Mouse (Mus musculus): ENCODE measurements around the gene Tagln2. TPM values are rescaled to one million over a fixed set of nuclear protein-coding genes. Genes with fewer than 3 reads are reported as not detected.

Gene Tagln2
- polyA plus RNA-seq, 1 experiment from 2014 or later = 53.4 TPM

GRCm38 (mm10) chr1:172508172-172508571 is 8.3 kb downstream of the Tagln2 start:
- WGBS = 52% methylated on average over 2 of the region's 2 CpGs
- no peak for ATAC-seq
- Histone ChIP-seq H3K27ac (ENCODE audit: low read length) (no peak overlapping the region), H3K9me3 (ENCODE audit: control insufficient read depth, low read length) (no peaks in the 10 kb centered on the region), H3K27me3 (replicated peaks; ENCODE audit: control insufficient read depth, insufficient read depth, low read length) (no peaks in the 10 kb centered on the region), H3K36me3 (ENCODE audit: control insufficient read depth, insufficient read depth) (no peaks in the 10 kb centered on the region), H3K4me3 (replicated peaks; ENCODE audit: low read length) (no peak overlapping the region), H3K4me2 (ENCODE audit: low read length) (no peak overlapping the region), H3K9ac (replicated peaks; ENCODE audit: low read depth, low read length) (no peak overlapping the region), H3K4me1 (replicated peaks; ENCODE audit: control insufficient read depth, insufficient read depth, low read length) (peaks cover 6% of the 10 kb centered on the region)

- Histone ChIP-seq H3K4me3 (replicated peaks; ENCODE audit: low read length) (no peak overlapping the region), H3K4me2 (ENCODE audit: low read length) (no peak overlapping the region), H3K4me1 (replicated peaks; ENCODE audit: control insufficient read depth, insufficient read depth, low read length) (no peaks in the 10 kb centered on the region), H3K9ac (replicated peaks; ENCODE audit: low read depth, low read length) (no peak overlapping the region), H3K36me3 (ENCODE audit: control insufficient read depth, insufficient read depth) (no peaks in the 10 kb centered on the region), H3K9me3 (ENCODE audit: control insufficient read depth, low read length) (no peaks in the 10 kb centered on the region), H3K27ac (ENCODE audit: low read length) (no peak overlapping the region), H3K27me3 (replicated peaks; ENCODE audit: control insufficient read depth, insufficient read depth, low read length) (no peaks in the 10 kb centered on the region)
- WGBS = 79% methylated on average over 5 of the region's 5 CpGs
- ATAC-seq = no peak
Observed at GRCm38 (mm10) chr1:172509235-172509634, 9.4 kb downstream of the Tagln2 start.

DNA sequence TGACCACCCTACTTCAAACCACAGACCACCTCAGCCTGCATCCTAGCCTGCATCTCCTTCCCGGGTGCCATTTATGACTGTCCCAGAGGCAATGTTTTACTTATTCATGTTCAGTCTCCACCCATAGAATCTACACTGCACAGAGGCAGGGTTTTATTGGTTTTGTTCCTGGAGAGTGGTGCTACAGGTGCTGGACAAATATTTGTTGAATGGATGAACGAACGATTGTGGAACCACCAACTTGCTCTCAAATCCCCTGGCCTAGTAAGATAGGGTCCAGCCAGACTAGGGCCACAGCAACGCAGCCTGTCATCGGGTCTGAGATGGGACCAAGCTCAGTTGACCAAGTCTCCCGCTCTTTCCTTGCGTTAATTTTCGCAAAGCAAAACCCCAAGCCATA is 10.1 kb downstream of the Tagln2 start:
- WGBS = 52% methylated on average over 8 of the region's 8 CpGs
- H3K9ac ChIP-seq (replicated peaks; ENCODE audit: low read depth, low read length) = no peak overlapping the region
- no peaks in the 10 kb centered on the region for H3K27me3 ChIP-seq (replicated peaks; ENCODE audit: control insufficient read depth, insufficient read depth, low read length)
- ATAC-seq = no peak
- H3K9me3 ChIP-seq (ENCODE audit: control insufficient read depth, low read length) = no peaks in the 10 kb centered on the region
- H3K4me2 ChIP-seq (ENCODE audit: low read length) = no peak overlapping the region
- no peaks in the 10 kb centered on the region for H3K4me1 ChIP-seq (replicated peaks; ENCODE audit: control insufficient read depth, insufficient read depth, low read length)
- H3K36me3 ChIP-seq (ENCODE audit: control insufficient read depth, insufficient read depth) = no peaks in the 10 kb centered on the region
- H3K27ac ChIP-seq (ENCODE audit: low read length) = no peak overlapping the region
- no peak overlapping the region for H3K4me3 ChIP-seq (replicated peaks; ENCODE audit: low read length)

DNA sequence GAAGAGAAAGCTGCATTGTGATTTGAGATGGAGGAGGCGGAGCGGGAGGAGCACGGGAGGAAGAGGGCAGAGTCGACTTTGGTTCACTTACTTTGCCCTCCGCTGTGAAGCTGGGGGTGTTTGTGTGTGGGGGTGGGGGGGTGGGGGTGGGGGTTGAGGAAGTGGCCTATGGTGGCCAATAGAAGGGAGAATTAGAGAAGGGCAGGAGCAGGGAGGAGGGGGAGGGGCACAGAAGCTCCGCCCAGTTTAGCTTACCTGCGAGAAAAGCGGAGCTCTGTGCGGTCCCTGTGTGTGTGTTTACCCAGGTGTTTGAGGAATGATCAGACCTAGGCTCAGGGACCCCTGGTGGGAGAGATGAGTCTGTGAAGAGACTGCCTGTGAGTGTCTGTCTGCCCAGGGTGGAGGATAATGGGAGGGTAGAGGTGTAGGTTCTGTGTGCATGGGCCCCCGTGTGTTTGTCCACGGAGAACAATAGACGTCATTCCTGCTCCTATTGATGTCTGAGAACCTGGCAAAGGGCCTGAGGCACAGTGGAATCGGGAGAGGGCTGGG is 10.7 kb downstream of the Tagln2 start:
- Histone ChIP-seq H3K36me3 (ENCODE audit: control insufficient read depth, insufficient read depth) (no peaks in the 10 kb centered on the region), H3K27ac (ENCODE audit: low read length) (no peak overlapping the region), H3K27me3 (replicated peaks; ENCODE audit: control insufficient read depth, insufficient read depth, low read length) (no peaks in the 10 kb centered on the region), H3K4me1 (replicated peaks; ENCODE audit: control insufficient read depth, insufficient read depth, low read length) (no peaks in the 10 kb centered on the region), H3K9ac (replicated peaks; ENCODE audit: low read depth, low read length) (no peak overlapping the region), H3K9me3 (ENCODE audit: control insufficient read depth, low read length) (no peaks in the 10 kb centered on the region), H3K4me3 (replicated peaks; ENCODE audit: low read length) (no peak overlapping the region), H3K4me2 (ENCODE audit: low read length) (no peak overlapping the region)
- 24% methylated on average over 13 of the region's 13 CpGs for WGBS
- no peak for ATAC-seq

DNA sequence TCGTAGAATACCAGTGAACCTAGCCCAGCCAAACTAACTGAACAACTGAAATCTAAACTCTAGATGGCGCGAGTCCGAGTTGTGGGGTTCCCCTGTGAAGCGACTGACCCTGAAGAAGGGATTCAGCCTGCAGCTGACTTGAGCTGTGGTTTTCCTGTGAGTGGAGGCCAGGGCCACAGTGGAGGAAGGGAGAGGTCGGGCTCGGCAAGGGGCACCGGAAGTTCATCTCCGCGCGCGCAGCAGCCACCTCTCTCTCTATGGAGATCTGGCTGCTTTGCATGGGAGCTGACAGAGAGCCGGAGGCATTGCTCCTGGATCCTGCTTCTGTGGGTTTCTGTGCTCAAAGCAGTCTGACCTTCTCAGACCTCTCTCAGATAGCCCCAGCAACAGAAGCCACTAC is 13.1 kb downstream of the Tagln2 start:
- Histone ChIP-seq H3K4me1 (replicated peaks; ENCODE audit: control insufficient read depth, insufficient read depth, low read length) (no peaks in the 10 kb centered on the region), H3K9ac (replicated peaks; ENCODE audit: low read depth, low read length) (no peak overlapping the region), H3K27ac (ENCODE audit: low read length) (no peak overlapping the region), H3K36me3 (ENCODE audit: control insufficient read depth, insufficient read depth) (no peaks in the 10 kb centered on the region), H3K4me3 (replicated peaks; ENCODE audit: low read length) (no peak overlapping the region), H3K27me3 (replicated peaks; ENCODE audit: control insufficient read depth, insufficient read depth, low read length) (no peaks in the 10 kb centered on the region), H3K4me2 (ENCODE audit: low read length) (no peak overlapping the region), H3K9me3 (ENCODE audit: control insufficient read depth, low read length) (peaks cover 2% of the 10 kb centered on the region; the same call in 1 of the 2 replicates)
- ATAC-seq = no peak
- 38% methylated on average over 13 of the region's 13 CpGs for WGBS

- Histone ChIP-seq H3K9me3 (ENCODE audit: control insufficient read depth, low read length) (peaks cover 2% of the 10 kb centered on the region; the same call in 1 of the 2 replicates), H3K27me3 (replicated peaks; ENCODE audit: control insufficient read depth, insufficient read depth, low read length) (no peaks in the 10 kb centered on the region), H3K36me3 (ENCODE audit: control insufficient read depth, insufficient read depth) (no peaks in the 10 kb centered on the region), H3K9ac (replicated peaks; ENCODE audit: low read depth, low read length) (no peak overlapping the region), H3K4me3 (replicated peaks; ENCODE audit: low read length) (no peak overlapping the region), H3K4me2 (ENCODE audit: low read length) (no peak overlapping the region), H3K4me1 (replicated peaks; ENCODE audit: control insufficient read depth, insufficient read depth, low read length) (no peaks in the 10 kb centered on the region), H3K27ac (ENCODE audit: low read length) (no peak overlapping the region)
- ATAC-seq = peak; percentile 18; the same call in 1 of the 2 replicates
- 83% methylated on average over 17 of the region's 17 CpGs for WGBS
Observed at GRCm38 (mm10) chr1:172513525-172514212, 13.8 kb downstream of the Tagln2 start.

DNA sequence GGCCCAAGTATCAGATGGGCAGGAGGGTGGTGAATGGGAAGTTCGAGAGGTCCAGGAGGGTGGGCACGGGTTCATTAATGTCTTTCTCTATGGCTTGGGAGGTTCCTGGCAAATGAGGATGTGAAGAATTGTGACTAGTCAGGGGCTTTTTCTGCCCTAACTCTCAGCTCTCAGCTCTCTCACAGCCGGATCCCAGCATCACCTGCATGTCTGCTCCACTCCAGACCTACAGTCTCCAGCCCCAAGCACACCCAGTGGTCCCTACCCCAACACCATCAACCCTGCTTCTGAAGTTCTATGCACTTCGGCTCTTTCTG is 14.3 kb downstream of the Tagln2 start:
- H3K4me3 ChIP-seq (replicated peaks; ENCODE audit: low read length) = no peak overlapping the region
- whole genome bisulfite sequencing = 66% methylated on average over 4 of the region's 4 CpGs
- H3K27ac ChIP-seq (ENCODE audit: low read length) = no peak overlapping the region
- no peaks in the 10 kb centered on the region for H3K4me1 ChIP-seq (replicated peaks; ENCODE audit: control insufficient read depth, insufficient read depth, low read length)
- peaks cover 2% of the 10 kb centered on the region; the same call in 1 of the 2 replicates for H3K9me3 ChIP-seq (ENCODE audit: control insufficient read depth, low read length)
- H3K27me3 ChIP-seq (replicated peaks; ENCODE audit: control insufficient read depth, insufficient read depth, low read length) = no peaks in the 10 kb centered on the region
- H3K36me3 ChIP-seq (ENCODE audit: control insufficient read depth, insufficient read depth) = no peaks in the 10 kb centered on the region
- H3K9ac ChIP-seq (replicated peaks; ENCODE audit: low read depth, low read length) = no peak overlapping the region
- no peak for ATAC-seq
- no peak overlapping the region for H3K4me2 ChIP-seq (ENCODE audit: low read length)

DNA sequence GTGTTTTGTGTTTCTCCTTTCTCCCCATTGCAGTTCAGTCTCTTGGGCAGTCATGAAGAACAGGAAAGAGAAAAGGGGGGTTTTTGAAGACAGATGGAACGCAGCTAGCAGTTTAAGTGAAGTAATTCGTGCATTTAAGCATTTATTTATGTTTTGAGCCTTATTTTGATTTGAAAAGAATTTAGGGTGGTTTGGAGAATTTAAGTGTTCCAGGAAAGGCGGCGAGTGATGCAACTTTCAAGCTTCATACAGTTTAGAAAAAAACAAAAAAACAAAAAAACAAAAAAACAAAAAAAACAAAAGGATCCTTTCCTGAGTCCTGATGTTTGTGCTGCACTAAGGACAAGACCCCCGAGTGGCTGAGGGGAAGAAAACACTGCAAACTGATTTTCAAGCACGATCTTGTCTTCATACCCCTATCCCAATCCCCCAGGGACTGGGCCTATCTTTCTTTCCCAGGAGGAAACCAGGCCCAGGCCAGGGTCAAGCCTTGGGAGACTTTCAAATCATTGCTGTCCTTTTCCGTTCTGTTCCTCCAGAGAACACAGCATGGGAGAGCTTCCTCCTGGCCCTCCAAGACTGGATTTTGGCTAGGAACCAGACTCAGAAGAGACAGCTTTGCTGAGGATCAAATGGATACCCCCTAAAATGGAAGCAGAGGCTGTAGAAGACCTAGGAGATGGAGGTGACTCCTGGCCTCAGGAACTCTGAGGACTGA is 14.9 kb downstream of the Tagln2 start:
- no peaks in the 10 kb centered on the region for H3K36me3 ChIP-seq (ENCODE audit: control insufficient read depth, insufficient read depth)
- H3K4me1 ChIP-seq (replicated peaks; ENCODE audit: control insufficient read depth, insufficient read depth, low read length) = no peaks in the 10 kb centered on the region
- WGBS = 79% methylated on average over 7 of the region's 7 CpGs
- H3K27me3 ChIP-seq (replicated peaks; ENCODE audit: control insufficient read depth, insufficient read depth, low read length) = no peaks in the 10 kb centered on the region
- ATAC-seq = no peak
- H3K9me3 ChIP-seq (ENCODE audit: control insufficient read depth, low read length) = peaks cover 2% of the 10 kb centered on the region; the same call in 1 of the 2 replicates
- H3K27ac ChIP-seq (ENCODE audit: low read length) = no peak overlapping the region
- H3K4me2 ChIP-seq (ENCODE audit: low read length) = no peak overlapping the region
- no peak overlapping the region for H3K4me3 ChIP-seq (replicated peaks; ENCODE audit: low read length)
- H3K9ac ChIP-seq (replicated peaks; ENCODE audit: low read depth, low read length) = no peak overlapping the region

DNA sequence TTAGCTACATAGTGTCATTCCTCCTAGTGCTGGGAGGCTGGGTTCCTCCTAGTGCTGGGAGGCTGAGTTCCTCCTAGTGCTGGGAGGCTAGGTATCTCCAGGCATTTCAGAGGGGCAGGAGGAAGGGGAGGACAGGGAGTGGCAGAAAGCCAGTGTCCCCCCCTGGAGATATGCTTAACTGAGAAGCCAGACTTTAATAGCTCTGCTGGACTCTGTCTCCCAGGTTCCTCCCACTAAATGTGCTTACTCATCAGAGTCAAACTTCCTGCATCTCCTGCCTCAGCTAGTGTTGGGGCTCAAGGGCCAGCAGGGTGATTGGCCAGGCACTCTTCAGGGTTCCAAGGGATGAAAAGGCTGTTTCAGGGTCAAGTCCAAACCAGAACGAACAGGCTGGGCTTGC is 15.5 kb downstream of the Tagln2 start:
- Histone ChIP-seq H3K4me2 (ENCODE audit: low read length) (no peak overlapping the region), H3K9me3 (ENCODE audit: control insufficient read depth, low read length) (peaks cover 2% of the 10 kb centered on the region; the same call in 1 of the 2 replicates), H3K27ac (ENCODE audit: low read length) (no peak overlapping the region), H3K27me3 (replicated peaks; ENCODE audit: control insufficient read depth, insufficient read depth, low read length) (no peaks in the 10 kb centered on the region), H3K4me3 (replicated peaks; ENCODE audit: low read length) (no peak overlapping the region), H3K4me1 (replicated peaks; ENCODE audit: control insufficient read depth, insufficient read depth, low read length) (no peaks in the 10 kb centered on the region; the same call in 1 of the 2 replicates), H3K36me3 (ENCODE audit: control insufficient read depth, insufficient read depth) (no peaks in the 10 kb centered on the region), H3K9ac (replicated peaks; ENCODE audit: low read depth, low read length) (no peak overlapping the region)
- ATAC-seq = no peak
- 70% methylated on average over 1 of the region's 1 CpGs for WGBS

All from forebrain, embryonic 16.5 days (tissue).